Mouse (Mus musculus): ENCODE data around the gene Ndel1.

GRCm38 (mm10) chr11:68780466-68781114 is 91.1 kb downstream of the Ndel1 start:
- TF ChIP-seq CTCF (IDR thresholded peaks at IDR 0.05; ENCODE audit: control insufficient read depth, insufficient read depth, insufficient read length) (no peak), USF1 (IDR thresholded peaks at IDR 0.05; ENCODE audit: low read depth) (no peak), CEBPB (IDR thresholded peaks at IDR 0.05; ENCODE audit: low read depth) (no peak), MYOD1 (IDR thresholded peaks at IDR 0.05; ENCODE audit: control insufficient read depth, insufficient read length, low read depth) (no peak), MYOG (IDR thresholded peaks at IDR 0.05; ENCODE audit: control insufficient read depth, extremely low read depth, insufficient read length) (no peak), MAX (IDR thresholded peaks at IDR 0.05) (no peak)

All from C2C12 (cell line).